Mouse (Mus musculus): ENCODE results near the gene Elmod2. TPM values are rescaled to one million over a fixed set of nuclear protein-coding genes. Genes with fewer than 3 reads are reported as not detected.

Elmod2 gene
- total RNA-seq, 2 experiments from 2014 or later = 13.8 to 14.8 TPM

DNA sequence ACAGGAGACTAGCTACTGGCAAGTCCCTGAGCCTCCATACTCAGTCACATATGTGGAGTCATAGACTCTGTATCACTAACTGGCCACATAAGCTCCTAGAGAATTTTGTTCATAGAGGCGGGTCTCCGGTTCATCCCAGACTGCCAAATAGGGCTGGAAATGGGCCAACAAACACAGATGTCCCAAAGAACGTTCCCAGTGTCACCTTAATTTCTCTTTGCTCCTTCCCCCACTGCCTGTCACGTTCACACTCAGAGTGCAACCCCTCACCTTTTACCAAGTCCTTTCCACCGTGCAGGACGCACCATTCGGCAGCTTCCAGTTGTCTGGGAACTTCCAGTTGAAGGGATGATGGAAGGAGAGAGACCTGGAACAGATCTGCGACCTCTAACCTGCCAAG, 46.9 kb downstream of the Elmod2 start:
- no peak for DNase-seq (ENCODE audit: extremely low spot score in 1 of 2, low spot score in 1 of 2)

DNA sequence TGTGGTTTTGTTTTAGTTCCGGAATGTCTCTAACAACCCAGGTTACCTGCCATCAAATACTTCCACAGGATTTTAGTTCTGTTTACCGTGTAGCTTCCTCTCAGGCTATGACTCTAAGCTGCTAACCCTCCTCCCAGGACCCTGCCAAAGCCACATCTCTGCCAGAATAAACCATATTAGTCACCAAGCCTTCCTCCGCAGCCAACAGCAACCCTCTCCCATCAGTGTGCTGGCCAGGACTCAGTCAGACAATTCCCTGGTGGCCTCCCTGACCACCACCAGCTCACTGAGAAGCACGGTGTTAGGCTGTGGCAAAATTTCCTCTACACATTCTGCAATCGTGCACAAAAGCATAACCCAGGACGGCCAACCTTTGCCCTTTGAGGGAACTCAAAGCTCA, 53.9 kb downstream of the Elmod2 start:
- no peak for DNase-seq (ENCODE audit: extremely low spot score in 1 of 2, low spot score in 1 of 2)

DNA sequence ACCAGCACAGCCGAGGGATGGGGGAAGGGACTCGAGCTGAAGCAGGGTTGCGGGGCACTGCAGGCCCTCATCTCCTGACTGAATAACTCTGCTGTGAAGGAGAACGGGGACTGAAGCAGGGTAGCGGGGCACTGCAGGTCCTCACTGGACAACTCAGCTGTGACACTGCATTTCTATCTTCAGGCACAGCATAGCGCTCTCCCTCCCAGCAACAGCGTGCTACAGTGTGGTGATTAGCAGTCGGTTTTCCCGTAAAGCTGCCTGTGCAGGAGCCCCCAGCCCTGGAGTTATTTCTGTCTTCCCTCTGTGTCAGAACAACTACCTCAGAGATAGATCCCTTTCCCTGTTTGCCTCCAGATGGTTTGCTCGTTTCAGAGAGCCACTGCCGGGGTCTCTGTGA, 57.8 kb downstream of the Elmod2 start:
- no peak for DNase-seq (ENCODE audit: extremely low spot score in 1 of 2, low spot score in 1 of 2)

DNA sequence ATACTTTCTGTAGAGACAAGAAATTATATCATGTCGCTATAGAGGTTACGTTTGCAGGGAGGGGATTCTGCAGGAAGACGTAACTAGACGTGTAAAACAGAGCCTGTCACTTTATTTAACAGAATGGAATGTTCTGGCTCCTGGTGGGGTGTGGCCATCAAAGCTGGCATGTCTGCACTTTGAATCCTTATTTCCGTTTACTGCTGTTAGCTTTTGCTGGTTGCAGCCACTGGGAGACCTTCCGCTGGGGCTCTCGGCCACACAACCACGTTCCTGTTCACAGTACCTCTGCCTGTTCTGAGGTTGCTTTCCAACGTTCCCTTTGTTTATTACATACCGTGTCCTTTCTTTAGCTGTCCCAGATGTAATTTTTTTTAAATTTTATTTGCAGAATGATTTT, 59.8 kb downstream of the Elmod2 start:
- no peak for DNase-seq (ENCODE audit: extremely low spot score in 1 of 2, low spot score in 1 of 2)

DNA sequence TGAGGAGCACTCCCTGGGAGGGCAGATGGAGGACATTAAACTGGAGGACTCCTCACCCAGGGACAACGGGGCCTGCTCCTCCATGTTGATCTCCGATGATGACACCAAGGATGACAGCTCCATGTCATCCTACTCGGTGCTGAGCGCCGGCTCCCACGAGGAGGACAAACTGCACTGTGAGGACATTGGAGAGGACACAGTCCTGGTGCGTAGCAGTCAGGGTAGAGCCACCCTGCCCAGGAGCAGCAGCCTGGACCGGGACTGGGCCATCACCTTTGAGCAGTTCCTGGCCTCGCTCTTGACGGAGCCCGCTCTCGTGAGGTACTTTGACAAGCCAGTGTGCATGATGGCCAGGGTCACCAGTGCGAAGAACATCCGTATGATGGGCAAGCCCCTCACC, 61.1 kb downstream of the Elmod2 start:
- no peak for DNase-seq (ENCODE audit: extremely low spot score in 1 of 2, low spot score in 1 of 2)

Other genes with a start within 250 kb of the Elmod2 start
- 10 to 100 TPM; 66.7 to 70.1 TPM for gene Tbc1d9, start 167.1 kb downstream of the Elmod2 start, total RNA-seq (2021)
- 1 to 10 TPM; 1.2 TPM for gene Gm10645, start 166.3 kb downstream of the Elmod2 start, total RNA-seq (2021)
- not detected for gene Ucp1, start 42.1 kb downstream of the Elmod2 start, total RNA-seq (2021)
- gene Mgat4d, start 16.0 kb upstream of the Elmod2 start, total RNA-seq (2021) = not detected
- 1 to 10 TPM; 8.2 to 9.1 TPM for gene Clgn, start 57.4 kb upstream of the Elmod2 start, total RNA-seq (2021)
- gene Scoc, start 125.9 kb upstream of the Elmod2 start, total RNA-seq (2021) = 100 to 1,000 TPM; 212 to 226 TPM
- not detected for gene Olfr370, start 203.3 kb upstream of the Elmod2 start, total RNA-seq (2021)
- gene Ndufb7, start 234.2 kb upstream of the Elmod2 start, total RNA-seq (2021) = 100 to 1,000 TPM; 140 to 161 TPM